Mouse (Mus musculus) kidney, adult 2 months (tissue): ENCODE measurements around the gene Ccnd1.

Experiments
- CTCF ChIP-seq: fragments of 200-500 bp; conservative IDR thresholded peaks from 2 replicates; pipeline ENCODE4 v1.5.1; 2011; ENCODE audit warnings: low read depth, mild to moderate bottlenecking, control low read depth, low read length, moderate library complexity, mixed read lengths; ENCODE audit not compliant: insufficient read depth, insufficient read length
- POLR2A ChIP-seq: fragments of 200-500 bp; IDR thresholded peaks from one replicate; pipeline ENCODE4 v1.6.1; 2011; ENCODE audit warnings: low read depth, low read length, control low read depth

DNA sequence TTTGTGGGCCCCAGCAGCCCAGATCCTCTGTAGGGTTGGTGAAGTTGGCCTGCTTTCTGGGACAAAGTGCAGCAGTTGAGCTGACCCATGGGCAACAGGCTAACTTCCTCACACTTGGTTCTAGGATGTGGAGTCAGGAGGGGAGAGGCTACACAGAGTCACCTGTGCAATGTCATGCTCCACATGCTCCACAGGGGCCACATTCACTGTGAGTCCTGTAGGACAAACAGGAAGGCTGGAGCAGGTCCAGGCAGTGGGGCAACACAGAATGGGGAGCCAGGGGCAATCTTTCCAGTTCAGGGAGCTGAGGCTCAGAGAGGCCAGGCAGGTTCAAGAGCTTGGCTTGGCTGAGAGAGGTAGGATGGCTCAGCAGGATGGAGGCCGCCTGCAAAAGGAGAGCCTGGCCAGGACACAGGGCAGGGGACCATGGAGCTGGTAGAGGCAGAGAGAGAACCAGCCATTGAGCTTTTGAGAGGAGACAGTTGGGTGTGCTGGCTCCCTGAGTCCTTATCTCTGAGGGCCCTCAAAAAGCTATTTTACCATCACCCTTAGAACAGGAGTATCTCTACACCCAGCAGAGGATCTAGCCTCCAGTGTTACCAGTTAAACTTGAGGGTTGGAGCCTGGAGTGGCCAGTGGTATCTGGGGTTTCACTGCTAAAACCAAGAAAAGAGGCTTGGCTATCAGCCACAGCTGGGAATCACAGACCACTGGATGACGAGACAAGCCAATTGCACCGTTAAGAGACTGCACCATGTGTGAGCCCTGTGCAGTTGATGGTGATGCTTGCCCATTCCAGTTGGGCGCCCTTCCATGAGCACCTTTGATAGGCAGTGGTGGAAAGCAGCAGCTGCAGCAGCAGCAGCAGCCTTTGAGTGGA lies 11.5 kb downstream of the Ccnd1 start:
- TF ChIP-seq CTCF (no peak), POLR2A (no peak)
